Mouse (Mus musculus) layer of hippocampus, adult 9-11 months (tissue): Measurements from ENCODE around the gene Capn8.

ENCODE experiments used
- DNase-seq: peaks from one replicate; pipeline ENCODE4 v3.0.0; 2022

The Capn8 gene

DNA sequence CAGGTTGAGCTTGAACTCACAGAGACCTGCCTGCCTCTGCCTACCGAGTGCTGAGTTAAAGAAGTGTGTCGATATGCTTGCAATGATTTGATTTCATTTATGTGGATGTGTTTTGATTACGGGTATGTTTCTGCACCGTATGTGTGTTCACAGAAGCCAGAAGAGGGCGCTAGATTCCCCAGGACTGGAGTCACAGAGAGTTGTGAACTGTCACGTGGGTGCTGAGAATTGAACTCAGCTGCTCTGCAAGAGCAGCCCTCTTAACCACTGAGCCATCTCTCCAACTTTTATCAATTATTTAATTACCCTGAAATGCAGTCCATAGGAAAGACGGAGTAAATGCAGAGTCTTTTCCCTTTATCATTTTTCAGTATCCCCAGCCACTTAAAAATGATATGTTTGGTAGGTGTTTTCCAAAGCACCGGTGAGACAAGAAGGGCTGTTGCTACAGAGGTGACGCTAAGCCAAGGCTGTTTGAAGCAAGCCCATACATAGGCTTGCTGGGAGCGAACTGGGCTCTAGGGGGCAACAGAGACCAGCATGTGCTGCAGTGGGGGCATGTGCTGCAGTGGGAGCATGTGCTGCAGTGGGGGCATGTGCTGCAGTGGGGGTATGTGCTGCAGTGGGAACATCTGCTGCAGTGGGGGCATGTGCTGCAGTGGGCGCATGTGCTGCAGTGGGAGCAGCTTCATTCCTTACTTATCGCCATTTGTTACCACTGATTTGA lies 11.0 kb upstream of the Capn8 start:
- peak; percentile 42 for DNase-seq

- DNase-seq: peak; percentile 43
Observed at GRCm38 (mm10) chr1:182558271-182558670, 6.5 kb upstream of the Capn8 start.

DNA sequence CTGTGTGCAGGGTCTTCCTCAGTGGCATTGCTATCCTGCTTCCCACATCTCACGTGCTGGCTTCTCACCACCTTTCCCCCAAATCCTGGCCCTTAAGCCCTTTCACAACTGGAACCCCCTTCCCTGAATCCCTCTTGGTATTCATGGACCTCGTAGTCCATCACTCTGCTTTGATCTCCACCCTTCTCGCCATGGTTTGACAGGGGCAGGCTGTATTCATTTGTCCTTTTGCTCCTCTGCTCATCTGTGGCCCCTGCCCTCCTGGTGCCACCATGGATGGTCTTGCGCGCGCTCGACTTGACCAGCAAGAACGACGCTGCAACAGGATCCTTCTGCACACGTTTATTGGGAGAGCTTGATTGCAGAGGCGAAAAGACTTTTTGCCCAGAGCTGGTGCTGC lies 5.3 kb upstream of the Capn8 start:
- DNase-seq: no peak

- DNase-seq: peak; percentile 27
Observed at GRCm38 (mm10) chr1:182560390-182561098, 4.3 kb upstream of the Capn8 start.

- DNase-seq: peak; percentile 5
Observed at GRCm38 (mm10) chr1:182561945-182562514, 2.8 kb upstream of the Capn8 start.

DNA sequence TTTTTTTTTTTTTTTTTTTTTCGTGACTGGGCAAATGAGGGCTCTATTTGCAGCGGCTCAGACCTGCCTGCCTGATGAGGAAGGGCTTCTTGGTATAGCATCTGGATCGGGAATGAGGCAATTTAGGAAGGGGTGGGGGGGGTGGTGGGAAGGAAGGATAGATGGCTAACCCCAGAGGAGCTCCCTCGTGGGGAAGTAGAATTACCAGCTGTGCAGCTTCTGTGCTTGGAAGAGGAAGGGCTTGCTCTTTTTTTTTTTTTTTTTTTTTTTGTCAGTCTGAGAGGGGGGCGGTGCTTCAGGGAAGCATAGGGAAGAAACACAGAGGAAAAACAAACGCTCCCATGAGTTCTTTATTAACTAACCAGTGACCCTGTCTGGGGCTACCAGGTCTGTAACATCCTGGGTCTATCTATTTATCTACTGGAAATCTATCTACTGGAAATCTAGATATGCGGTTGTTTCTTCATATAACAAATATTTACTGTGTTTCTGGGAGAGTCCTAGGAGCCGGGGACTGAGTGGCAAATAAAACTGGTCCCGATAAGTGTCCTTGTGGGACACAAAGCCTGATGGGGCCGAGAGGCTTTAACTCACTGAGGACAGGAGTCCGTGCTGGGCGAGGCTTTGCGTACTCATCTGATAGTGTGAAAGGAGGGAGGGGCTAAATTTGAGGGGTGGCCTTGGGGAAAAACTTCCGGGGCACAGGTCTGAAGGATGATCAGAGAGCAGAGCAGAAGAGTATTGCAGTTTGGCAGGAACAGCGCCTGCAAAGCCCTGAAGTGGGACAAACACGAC lies 2.0 kb upstream of the Capn8 start:
- DNase-seq: no peak

DNA sequence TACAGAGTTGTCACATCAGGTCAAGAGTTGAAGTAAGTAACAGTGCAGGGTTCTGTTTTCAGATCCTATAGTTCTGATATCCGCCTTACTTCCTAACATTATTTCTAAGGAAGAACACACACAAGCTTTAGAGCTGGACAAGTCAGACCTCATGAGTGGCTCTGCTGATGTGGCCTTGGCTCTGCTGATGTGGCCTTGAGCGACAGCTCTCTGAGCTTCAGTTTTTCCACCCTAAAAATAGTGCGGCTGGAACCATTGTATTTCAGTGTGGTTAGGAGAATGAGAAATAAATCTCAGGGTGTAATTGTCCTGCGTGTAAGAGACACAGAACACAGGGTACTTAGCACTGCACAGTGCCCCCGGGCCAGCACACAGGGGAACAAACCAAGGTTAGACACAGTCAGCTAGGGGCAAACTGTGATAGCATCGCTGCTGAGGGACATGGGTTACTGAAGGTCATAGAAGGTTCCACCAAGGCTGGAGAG lies 586 bp downstream of the Capn8 start:
- DNase-seq: no peak

DNA sequence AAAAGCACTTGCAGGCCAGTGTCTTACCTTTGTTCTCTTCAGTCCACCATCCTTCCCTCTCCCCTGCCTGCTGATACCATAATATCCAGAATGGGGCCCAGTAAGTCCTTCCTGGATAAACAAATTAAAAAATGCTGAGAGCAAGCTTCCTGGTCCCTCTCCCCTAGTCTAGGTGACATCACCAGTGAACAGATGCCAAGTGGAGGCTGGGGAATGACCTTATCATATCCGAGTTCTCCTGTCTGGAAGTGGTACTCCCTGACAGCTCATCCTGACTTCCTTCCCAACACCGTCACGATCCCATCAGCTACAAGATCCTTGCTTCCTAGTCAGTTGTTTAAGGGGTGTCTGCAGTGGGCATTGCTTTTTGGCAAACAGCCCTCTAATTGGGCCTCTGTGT lies 6.3 kb downstream of the Capn8 start:
- no peak for DNase-seq

- no peak for DNase-seq
Observed at GRCm38 (mm10) chr1:182571973-182572372, 7.2 kb downstream of the Capn8 start.

GRCm38 (mm10) chr1:182573856-182574665 lies 9.3 kb downstream of the Capn8 start:
- peak; percentile 24 for DNase-seq

GRCm38 (mm10) chr1:182574666-182575049 lies 9.9 kb downstream of the Capn8 start:
- DNase-seq: no peak

- DNase-seq: no peak
Observed at GRCm38 (mm10) chr1:182584169-182584568, 19.4 kb downstream of the Capn8 start.

- no peak for DNase-seq
Observed at GRCm38 (mm10) chr1:182585162-182585840, 20.5 kb downstream of the Capn8 start.

GRCm38 (mm10) chr1:182587706-182588105 lies 22.9 kb downstream of the Capn8 start:
- no peak for DNase-seq

GRCm38 (mm10) chr1:182591491-182591890 lies 26.7 kb downstream of the Capn8 start:
- DNase-seq: no peak

- no peak for DNase-seq
Observed at GRCm38 (mm10) chr1:182592436-182592835, 27.6 kb downstream of the Capn8 start.

DNA sequence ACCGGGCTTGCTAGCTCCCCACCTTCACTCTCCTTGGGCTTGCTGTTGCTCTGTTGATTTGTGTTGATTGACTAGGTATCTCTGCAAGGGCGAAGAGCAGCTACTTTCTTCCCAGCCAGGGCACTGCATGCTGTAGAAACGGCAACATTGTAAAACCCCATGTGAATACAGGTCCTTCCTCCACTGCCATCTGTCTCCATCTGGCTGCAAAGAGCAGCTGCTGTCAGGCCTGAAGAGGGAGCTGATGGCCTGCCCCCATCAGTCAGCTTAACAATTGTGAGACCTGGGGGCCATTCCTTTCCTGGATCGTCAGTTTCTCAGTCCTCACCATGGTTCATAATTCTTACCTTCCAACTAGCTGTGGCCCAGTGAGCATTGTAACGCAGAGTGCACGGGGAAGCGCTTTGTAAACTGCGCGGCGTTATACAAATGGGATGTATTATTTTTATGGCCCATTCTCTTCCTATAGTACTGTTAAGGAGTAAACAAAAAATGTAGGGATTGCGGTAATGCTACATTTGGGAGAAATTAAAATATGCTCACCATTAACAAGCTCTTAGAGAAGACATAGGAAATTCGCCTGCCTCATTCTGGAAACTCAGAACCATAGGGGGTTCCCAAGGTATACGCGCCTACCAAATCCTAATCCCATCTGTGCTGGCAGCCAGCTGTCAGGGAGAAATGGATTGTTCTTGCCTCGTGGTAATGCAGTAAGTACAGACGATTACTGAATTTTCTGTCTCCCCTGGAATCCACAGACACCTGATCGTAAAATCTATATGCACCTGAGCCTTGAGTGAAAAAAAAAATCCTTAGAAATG lies 40.7 kb downstream of the Capn8 start:
- peak; percentile 29 for DNase-seq

- DNase-seq: no peak
Observed at GRCm38 (mm10) chr1:182609701-182610335, 45.0 kb downstream of the Capn8 start.

GRCm38 (mm10) chr1:182615465-182615864 lies 50.7 kb downstream of the Capn8 start:
- DNase-seq: no peak
